Mouse (Mus musculus): ENCODE measurements at regions not wholly inside any gene's neighbourhood (a gene's known extent, or its start where the extent isn't known, plus 50 kb on each side); places are given as distances from the start of the nearest gene placed in this dataset.

DNA sequence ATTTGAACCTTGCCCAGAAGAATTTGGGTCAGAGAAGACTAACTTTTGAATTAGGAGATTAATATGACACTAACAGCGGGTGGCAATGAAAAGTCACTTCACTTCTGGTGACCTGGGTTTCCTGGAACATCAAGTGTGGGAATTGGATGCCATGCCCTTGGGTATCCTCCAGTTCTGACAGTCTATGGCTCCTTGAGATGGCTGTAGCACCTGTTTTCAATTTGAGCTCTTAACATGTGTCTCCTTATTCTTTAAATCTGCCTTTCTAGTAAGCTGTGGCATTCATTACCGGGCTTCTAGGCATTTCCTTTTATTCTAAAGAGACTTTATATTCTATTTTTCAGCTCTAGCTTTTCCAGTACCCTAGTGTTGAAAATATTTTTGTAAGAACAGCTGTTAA lies 164.9 kb upstream of the Gypa start:
- 68% methylated on average over 2 of the region's 2 CpGs for WGBS
- no peak for DNase-seq (ENCODE audit: low spot score)

DNA sequence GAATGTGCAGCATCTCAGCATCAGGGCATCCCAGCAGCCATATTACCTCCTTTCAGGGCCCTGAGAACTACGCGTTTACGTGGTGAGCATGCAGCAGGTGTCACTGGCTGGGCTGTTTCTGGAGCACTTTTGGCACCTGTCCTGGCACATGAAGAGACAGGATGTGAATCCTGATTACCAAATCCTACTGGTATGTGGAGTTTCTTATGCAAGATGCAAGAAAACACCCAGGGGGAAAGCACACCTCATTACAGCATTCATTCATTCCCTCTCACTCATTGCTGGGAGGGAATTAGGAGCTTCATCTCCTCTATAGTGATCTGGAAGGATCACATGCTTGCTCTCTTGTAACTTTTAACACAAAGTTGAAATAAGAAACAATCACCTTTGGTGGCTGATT lies 167.7 kb upstream of the Gypa start:
- DNase-seq (ENCODE audit: low spot score) = no peak
- no peak overlapping the region for H3K27ac ChIP-seq (ENCODE audit: low read depth, low read length)
- H3K4me2 ChIP-seq (replicated peaks; ENCODE audit: low read depth, low read length) = no peak overlapping the region
- no peaks in the 10 kb centered on the region for H3K36me3 ChIP-seq (ENCODE audit: control insufficient read depth, insufficient read depth, low read length)
- no peaks in the 10 kb centered on the region for H3K4me1 ChIP-seq (replicated peaks; ENCODE audit: control insufficient read depth, insufficient read depth, low read length)
- H3K9ac ChIP-seq (ENCODE audit: low read depth, low read length) = no peak overlapping the region
- no peak for ATAC-seq (ENCODE audit: low FRiP score)
- H3K4me3 ChIP-seq (ENCODE audit: low read depth, low read length) = no peak overlapping the region
- H3K9me3 ChIP-seq (ENCODE audit: control insufficient read depth, low read length) = no peaks in the 10 kb centered on the region
- 94% methylated on average over 3 of the region's 3 CpGs for WGBS
- H3K27me3 ChIP-seq (ENCODE audit: control insufficient read depth, insufficient read depth, low read length) = no peaks in the 10 kb centered on the region

More for the DNA sequence above, 164.9 kb upstream of the Gypa start:
- Histone ChIP-seq H3K4me2 (replicated peaks; ENCODE audit: low read depth, low read length) (no peak overlapping the region), H3K4me1 (replicated peaks; ENCODE audit: control insufficient read depth, insufficient read depth, low read length) (no peaks in the 10 kb centered on the region), H3K9ac (ENCODE audit: low read depth, low read length) (no peak overlapping the region), H3K27me3 (ENCODE audit: control insufficient read depth, insufficient read depth, low read length) (no peaks in the 10 kb centered on the region), H3K9me3 (ENCODE audit: control insufficient read depth, low read length) (no peaks in the 10 kb centered on the region), H3K36me3 (ENCODE audit: control insufficient read depth, insufficient read depth, low read length) (no peaks in the 10 kb centered on the region), H3K27ac (ENCODE audit: low read depth, low read length) (no peak overlapping the region), H3K4me3 (ENCODE audit: low read depth, low read length) (no peak overlapping the region)
- no peak for ATAC-seq (ENCODE audit: low FRiP score)

DNA sequence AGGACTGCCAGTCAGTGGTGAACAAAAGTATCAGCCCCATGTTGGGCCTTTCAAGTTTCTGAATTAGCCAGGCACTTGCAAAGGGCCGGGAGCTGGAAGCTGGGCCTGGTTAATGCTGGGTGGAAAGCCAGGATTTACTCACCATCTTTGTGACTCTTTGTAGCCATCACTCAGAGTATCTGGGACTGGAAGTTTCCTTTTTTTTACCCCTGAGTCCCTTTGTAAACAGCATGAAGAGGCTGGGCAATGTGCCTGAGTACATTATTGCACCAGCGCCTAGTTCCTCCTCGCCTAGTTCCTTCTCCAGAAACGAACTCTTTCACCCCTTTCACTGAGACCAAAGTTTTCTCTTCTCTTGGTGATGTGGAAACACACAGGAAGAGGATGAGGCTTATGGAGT lies 168.4 kb upstream of the Gypa start:
- no peak overlapping the region for H3K4me2 ChIP-seq (replicated peaks; ENCODE audit: low read depth, low read length)
- ATAC-seq (ENCODE audit: low FRiP score) = no peak
- WGBS = 83% methylated on average over 4 of the region's 4 CpGs
- no peaks in the 10 kb centered on the region for H3K9me3 ChIP-seq (ENCODE audit: control insufficient read depth, low read length)
- no peaks in the 10 kb centered on the region for H3K27me3 ChIP-seq (ENCODE audit: control insufficient read depth, insufficient read depth, low read length)
- no peak overlapping the region for H3K9ac ChIP-seq (ENCODE audit: low read depth, low read length)
- no peaks in the 10 kb centered on the region for H3K4me1 ChIP-seq (replicated peaks; ENCODE audit: control insufficient read depth, insufficient read depth, low read length)
- no peak overlapping the region for H3K4me3 ChIP-seq (ENCODE audit: low read depth, low read length)
- H3K36me3 ChIP-seq (ENCODE audit: control insufficient read depth, insufficient read depth, low read length) = no peaks in the 10 kb centered on the region
- H3K27ac ChIP-seq (ENCODE audit: low read depth, low read length) = no peak overlapping the region
- DNase-seq (ENCODE audit: low spot score) = no peak

DNA sequence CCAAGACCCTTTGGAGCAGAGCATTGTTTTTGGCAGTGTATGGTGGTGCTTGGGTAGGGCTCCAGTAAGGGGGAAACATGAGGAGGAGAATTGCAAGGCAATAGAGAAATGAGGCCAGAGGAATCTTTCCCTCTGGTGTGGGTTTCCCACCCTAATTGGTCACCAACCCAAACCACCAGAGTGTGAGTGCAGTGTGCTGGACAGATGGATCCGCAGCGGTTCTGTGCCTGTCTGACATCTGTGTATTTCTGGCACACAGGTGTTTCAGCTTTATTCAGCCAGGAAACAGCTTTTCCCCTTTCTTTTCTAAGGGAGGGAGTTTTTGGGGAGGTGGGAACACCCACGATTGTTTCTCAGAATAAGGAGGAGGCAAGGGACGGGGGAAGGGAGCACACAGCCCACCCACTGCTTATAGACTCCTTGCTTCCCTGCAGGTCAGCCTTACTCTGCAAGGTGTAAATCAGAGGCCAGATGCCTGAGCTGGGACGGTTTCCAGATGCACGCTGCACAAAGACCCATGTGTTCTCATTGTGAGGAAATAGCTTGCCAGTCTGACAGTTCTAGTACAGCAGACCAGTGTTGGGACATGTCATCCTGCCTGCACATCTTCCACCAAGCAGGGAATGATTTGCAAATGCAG lies 175.2 kb upstream of the Gypa start:
- Histone ChIP-seq H3K9ac (ENCODE audit: low read depth, low read length) (no peak overlapping the region), H3K36me3 (ENCODE audit: control insufficient read depth, insufficient read depth, low read length) (no peaks in the 10 kb centered on the region), H3K4me2 (replicated peaks; ENCODE audit: low read depth, low read length) (no peak overlapping the region), H3K27me3 (ENCODE audit: control insufficient read depth, insufficient read depth, low read length) (no peaks in the 10 kb centered on the region), H3K4me1 (replicated peaks; ENCODE audit: control insufficient read depth, insufficient read depth, low read length) (0 out of 2 replicates have a peak, but pooled peaks cover 3% of the 10 kb centered on the region), H3K27ac (ENCODE audit: low read depth, low read length) (no peak overlapping the region), H3K4me3 (ENCODE audit: low read depth, low read length) (no peak overlapping the region), H3K9me3 (ENCODE audit: control insufficient read depth, low read length) (no peaks in the 10 kb centered on the region)
- 48% methylated on average over 6 of the region's 6 CpGs for WGBS
- DNase-seq (ENCODE audit: low spot score) (peak; percentile 4), ATAC-seq (ENCODE audit: low FRiP score) (no peak)

DNA sequence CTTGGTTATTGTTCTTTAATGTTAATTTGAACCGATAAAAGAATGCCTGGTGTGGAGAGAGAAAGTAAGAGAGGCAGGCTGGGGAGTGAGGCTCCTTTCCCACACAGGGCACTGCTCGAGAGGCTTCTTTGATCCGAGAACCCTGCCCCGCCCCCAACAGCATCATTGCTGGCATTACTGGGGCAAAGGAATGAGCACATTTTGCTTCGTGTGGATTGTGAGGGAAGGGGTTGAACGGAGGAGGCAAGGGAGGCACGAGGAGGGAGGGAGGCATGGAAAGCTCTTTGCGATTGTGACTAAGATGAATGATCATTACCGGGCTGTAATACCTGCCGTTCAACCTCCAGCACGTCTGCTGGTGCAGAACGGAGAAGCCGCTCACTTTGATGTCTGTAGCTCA lies 178.2 kb upstream of the Gypa start:
- Histone ChIP-seq H3K9me3 (ENCODE audit: control insufficient read depth, low read length) (no peaks in the 10 kb centered on the region), H3K27me3 (ENCODE audit: control insufficient read depth, insufficient read depth, low read length) (no peaks in the 10 kb centered on the region), H3K4me3 (ENCODE audit: low read depth, low read length) (no peak overlapping the region), H3K36me3 (ENCODE audit: control insufficient read depth, insufficient read depth, low read length) (no peaks in the 10 kb centered on the region), H3K9ac (ENCODE audit: low read depth, low read length) (peak overlapping the region; percentile 11; the same call in 1 of the 2 replicates), H3K4me2 (replicated peaks; ENCODE audit: low read depth, low read length) (peak overlapping the region; percentile 19), H3K27ac (ENCODE audit: low read depth, low read length) (no peak overlapping the region), H3K4me1 (replicated peaks; ENCODE audit: control insufficient read depth, insufficient read depth, low read length) (0 out of 2 replicates have a peak, but pooled peaks cover 3% of the 10 kb centered on the region)
- ATAC-seq (ENCODE audit: low FRiP score) = peak; percentile 82
- DNase-seq (ENCODE audit: low spot score) = peak; percentile 72
- WGBS = 3% methylated on average over 13 of the region's 13 CpGs

DNA sequence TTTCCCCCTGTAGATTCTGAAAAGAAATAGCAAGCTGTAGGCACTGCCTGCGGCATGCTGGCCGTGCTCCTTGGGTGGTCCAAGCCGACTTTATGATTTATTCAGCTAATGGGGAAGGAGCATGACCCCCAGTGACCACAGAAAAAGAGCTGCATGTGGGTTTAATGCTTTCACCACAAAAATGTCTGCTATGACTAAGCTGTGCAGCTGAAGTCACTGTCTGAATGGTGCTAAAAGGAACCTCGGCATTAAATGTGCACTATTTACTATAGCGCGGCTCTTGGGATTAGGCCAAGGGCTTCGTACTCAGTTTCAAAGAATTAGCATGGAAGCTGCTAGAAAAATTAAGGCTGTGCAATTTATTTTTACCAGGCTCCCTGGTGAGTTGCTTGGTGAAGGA lies 178.8 kb upstream of the Gypa start:
- DNase-seq (ENCODE audit: low spot score) (peak; percentile 73), ATAC-seq (ENCODE audit: low FRiP score) (peak; percentile 79)
- peak overlapping the region; percentile 19; the same call in 1 of the 2 replicates for H3K4me2 ChIP-seq (replicated peaks; ENCODE audit: low read depth, low read length)
- no peak overlapping the region for H3K4me3 ChIP-seq (ENCODE audit: low read depth, low read length)
- WGBS = 3% methylated on average over 7 of the region's 7 CpGs
- H3K9ac ChIP-seq (ENCODE audit: low read depth, low read length) = peak overlapping the region; percentile 11; the same call in 1 of the 2 replicates
- no peaks in the 10 kb centered on the region for H3K9me3 ChIP-seq (ENCODE audit: control insufficient read depth, low read length)
- H3K27ac ChIP-seq (ENCODE audit: low read depth, low read length) = no peak overlapping the region
- no peaks in the 10 kb centered on the region for H3K36me3 ChIP-seq (ENCODE audit: control insufficient read depth, insufficient read depth, low read length)
- H3K4me1 ChIP-seq (replicated peaks; ENCODE audit: control insufficient read depth, insufficient read depth, low read length) = 0 out of 2 replicates have a peak, but pooled peaks cover 3% of the 10 kb centered on the region
- H3K27me3 ChIP-seq (ENCODE audit: control insufficient read depth, insufficient read depth, low read length) = no peaks in the 10 kb centered on the region

DNA sequence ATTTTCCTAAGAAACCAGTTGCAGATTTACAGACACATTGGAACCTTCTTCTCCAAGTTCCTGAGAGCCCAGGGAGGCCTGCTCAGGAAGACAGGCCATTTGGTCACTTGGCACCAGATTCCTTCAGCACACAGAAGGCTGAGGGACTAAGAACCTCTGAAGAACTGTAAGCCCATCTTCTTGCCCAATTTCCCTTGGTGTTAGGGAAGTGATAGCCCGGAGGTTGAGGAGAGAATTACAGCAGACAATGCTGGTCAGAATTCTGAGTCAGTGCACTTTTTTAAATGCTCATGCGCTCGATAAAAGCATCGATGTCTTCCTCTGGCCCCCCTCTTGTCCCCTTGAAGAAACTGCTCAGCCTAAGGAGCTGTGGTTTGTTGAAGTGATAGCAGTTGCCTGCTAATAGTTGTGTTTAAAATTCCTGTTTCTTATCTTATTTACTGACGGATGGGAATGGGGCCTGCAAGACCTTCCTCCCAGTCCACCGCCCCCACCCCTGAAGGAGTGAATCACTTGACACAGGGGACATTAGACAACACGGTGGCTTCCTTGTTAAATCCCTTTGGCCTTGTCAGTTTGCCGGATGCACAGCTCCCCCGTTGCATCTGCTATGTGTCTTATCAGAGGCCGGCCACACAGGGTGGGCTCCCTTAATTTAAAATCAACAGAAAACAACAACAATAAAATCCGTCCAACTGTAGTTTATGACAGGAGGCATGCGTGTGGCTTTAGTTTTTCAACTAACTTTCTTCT lies 179.5 kb upstream of the Gypa start:
- Histone ChIP-seq H3K4me3 (ENCODE audit: low read depth, low read length) (no peak overlapping the region), H3K27ac (ENCODE audit: low read depth, low read length) (no peak overlapping the region), H3K36me3 (ENCODE audit: control insufficient read depth, insufficient read depth, low read length) (no peaks in the 10 kb centered on the region), H3K4me2 (replicated peaks; ENCODE audit: low read depth, low read length) (no peak overlapping the region), H3K9me3 (ENCODE audit: control insufficient read depth, low read length) (no peaks in the 10 kb centered on the region), H3K4me1 (replicated peaks; ENCODE audit: control insufficient read depth, insufficient read depth, low read length) (0 out of 2 replicates have a peak, but pooled peaks cover 3% of the 10 kb centered on the region), H3K9ac (ENCODE audit: low read depth, low read length) (no peak overlapping the region), H3K27me3 (ENCODE audit: control insufficient read depth, insufficient read depth, low read length) (no peaks in the 10 kb centered on the region)
- ATAC-seq (ENCODE audit: low FRiP score) (peak; percentile 30), DNase-seq (ENCODE audit: low spot score) (peak; percentile 25)
- WGBS = 35% methylated on average over 12 of the region's 12 CpGs

DNA sequence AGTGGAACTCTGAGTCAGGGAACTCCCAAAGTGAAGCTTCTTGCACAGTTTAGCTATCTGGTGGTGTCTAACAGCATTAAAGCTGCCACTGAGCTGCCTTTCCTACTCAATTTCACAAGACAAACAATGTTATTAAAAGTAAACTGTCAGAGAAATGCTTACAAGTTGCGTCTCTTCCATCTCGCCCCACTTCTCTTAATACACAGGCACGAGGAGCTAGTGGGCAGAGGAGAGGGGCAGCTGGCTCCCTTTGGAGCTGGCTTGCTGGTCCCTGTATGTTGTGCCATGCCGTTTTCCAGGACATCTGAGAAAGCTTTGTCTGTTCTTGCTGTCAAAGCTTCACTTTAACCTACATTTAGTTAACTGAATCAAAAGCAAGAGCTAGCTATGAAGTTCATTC lies 185.8 kb upstream of the Gypa start:
- H3K36me3 ChIP-seq (ENCODE audit: control insufficient read depth, insufficient read depth, low read length) = no peaks in the 10 kb centered on the region
- ATAC-seq (ENCODE audit: low FRiP score) (no peak), DNase-seq (ENCODE audit: low spot score) (no peak)
- H3K27me3 ChIP-seq (ENCODE audit: control insufficient read depth, insufficient read depth, low read length) = no peaks in the 10 kb centered on the region
- 72% methylated on average over 4 of the region's 4 CpGs for WGBS
- H3K4me1 ChIP-seq (replicated peaks; ENCODE audit: control insufficient read depth, insufficient read depth, low read length) = no peaks in the 10 kb centered on the region
- no peak overlapping the region for H3K9ac ChIP-seq (ENCODE audit: low read depth, low read length)
- no peak overlapping the region for H3K4me2 ChIP-seq (replicated peaks; ENCODE audit: low read depth, low read length)
- H3K9me3 ChIP-seq (ENCODE audit: control insufficient read depth, low read length) = no peaks in the 10 kb centered on the region
- no peak overlapping the region for H3K27ac ChIP-seq (ENCODE audit: low read depth, low read length)
- H3K4me3 ChIP-seq (ENCODE audit: low read depth, low read length) = no peak overlapping the region

DNA sequence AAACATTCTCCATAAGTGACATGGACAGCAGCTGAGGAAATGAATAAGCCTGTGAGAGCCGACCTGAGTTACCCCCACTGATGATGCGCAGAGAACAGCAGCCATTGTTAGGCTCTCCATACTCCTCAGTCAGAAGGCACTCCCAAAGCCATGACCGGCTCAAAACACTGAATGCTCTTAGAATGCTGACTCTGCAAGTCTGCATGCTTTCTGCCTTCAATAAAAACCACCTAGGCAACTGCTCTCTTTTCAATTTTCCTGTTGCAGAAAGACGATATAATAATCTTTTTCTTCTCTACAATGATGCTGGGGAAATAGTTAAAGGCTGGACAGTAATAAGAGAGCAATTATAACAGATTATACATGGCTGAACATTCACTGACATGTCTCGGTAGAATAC lies 195.0 kb upstream of the Gypa start:
- no peak overlapping the region for H3K4me2 ChIP-seq (replicated peaks; ENCODE audit: low read depth, low read length)
- H3K36me3 ChIP-seq (ENCODE audit: control insufficient read depth, insufficient read depth, low read length) = no peaks in the 10 kb centered on the region
- no peaks in the 10 kb centered on the region for H3K27me3 ChIP-seq (ENCODE audit: control insufficient read depth, insufficient read depth, low read length)
- no peak overlapping the region for H3K4me3 ChIP-seq (ENCODE audit: low read depth, low read length)
- H3K9ac ChIP-seq (ENCODE audit: low read depth, low read length) = no peak overlapping the region
- WGBS = 64% methylated on average over 5 of the region's 5 CpGs
- H3K27ac ChIP-seq (ENCODE audit: low read depth, low read length) = no peak overlapping the region
- ATAC-seq (ENCODE audit: low FRiP score) (no peak), DNase-seq (ENCODE audit: low spot score) (no peak)
- H3K9me3 ChIP-seq (ENCODE audit: control insufficient read depth, low read length) = no peaks in the 10 kb centered on the region
- H3K4me1 ChIP-seq (replicated peaks; ENCODE audit: control insufficient read depth, insufficient read depth, low read length) = no peaks in the 10 kb centered on the region
